Mouse (Mus musculus): ENCODE data around the gene Polr3e. TPM values are rescaled to one million over a fixed set of nuclear protein-coding genes. Genes with fewer than 3 reads are reported as not detected.
A peak's percentile ranks its signal among the peaks of the same experiment; 100 is the strongest.

Gene Polr3e
- polyA plus RNA-seq, 1 experiment, result 26.3 TPM

GRCm38 (mm10) chr7:120980931-120981924, 63.7 kb downstream of the Polr3e start:
- TF ChIP-seq CTCF (IDR thresholded peaks at IDR 0.05; ENCODE audit: borderline replicate concordance, extremely low read depth, insufficient read depth, insufficient read length), result no peak
- no peak for TF ChIP-seq POLR2A (IDR thresholded peaks at IDR 0.05; ENCODE audit: borderline replicate concordance, extremely low read depth, insufficient read depth, insufficient read length, poor library complexity, severe bottlenecking)
- peak; percentile 65 for DNase-seq (ENCODE audit: low read depth)

DNA sequence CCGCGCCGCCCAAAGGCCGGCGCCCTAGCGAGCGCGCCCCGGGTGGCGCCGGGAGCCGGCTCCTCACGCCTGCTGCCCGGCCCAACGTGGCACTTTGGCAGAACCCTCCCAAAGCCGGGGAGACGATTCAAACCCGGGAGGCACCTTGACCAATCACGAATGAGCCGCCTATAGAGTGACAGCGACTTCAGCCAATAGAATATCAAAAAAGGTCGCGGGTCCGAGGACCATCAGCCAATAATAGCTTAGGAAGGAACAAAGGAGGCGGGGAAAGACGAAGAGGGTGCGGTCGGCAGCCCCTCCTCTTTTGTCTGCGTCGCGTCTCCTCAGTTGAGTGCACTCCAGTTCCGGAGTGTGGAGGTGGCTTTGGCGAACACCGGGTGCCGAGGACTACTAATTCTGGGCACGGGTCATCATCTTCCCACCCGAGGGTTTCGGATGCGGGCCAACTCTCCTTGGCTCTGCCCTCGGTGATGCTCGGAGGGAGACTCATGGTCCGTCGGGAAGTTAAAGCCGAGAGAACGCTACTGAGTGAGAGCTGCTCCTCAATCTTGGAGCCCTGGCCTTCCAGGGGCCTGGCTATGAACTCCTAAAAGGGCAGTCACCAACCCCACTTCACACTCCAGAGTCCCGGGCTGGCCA, 64.8 kb downstream of the Polr3e start, which contains the start of the genes Cdr2 and Mfsd13b:
Gene Cdr2, minus strand, starts transcription at position 113 of the 642 bp plus-strand sequence.
Gene Mfsd13b, plus strand, starts transcription at position 310 of the 642 bp plus-strand sequence.
- TF ChIP-seq CTCF (IDR thresholded peaks at IDR 0.05; ENCODE audit: borderline replicate concordance, extremely low read depth, insufficient read depth, insufficient read length), result no peak
- peak; percentile 81 for TF ChIP-seq POLR2A (IDR thresholded peaks at IDR 0.05; ENCODE audit: borderline replicate concordance, extremely low read depth, insufficient read depth, insufficient read length, poor library complexity, severe bottlenecking)
- DNase-seq (ENCODE audit: low read depth), result peak; percentile 99

DNA sequence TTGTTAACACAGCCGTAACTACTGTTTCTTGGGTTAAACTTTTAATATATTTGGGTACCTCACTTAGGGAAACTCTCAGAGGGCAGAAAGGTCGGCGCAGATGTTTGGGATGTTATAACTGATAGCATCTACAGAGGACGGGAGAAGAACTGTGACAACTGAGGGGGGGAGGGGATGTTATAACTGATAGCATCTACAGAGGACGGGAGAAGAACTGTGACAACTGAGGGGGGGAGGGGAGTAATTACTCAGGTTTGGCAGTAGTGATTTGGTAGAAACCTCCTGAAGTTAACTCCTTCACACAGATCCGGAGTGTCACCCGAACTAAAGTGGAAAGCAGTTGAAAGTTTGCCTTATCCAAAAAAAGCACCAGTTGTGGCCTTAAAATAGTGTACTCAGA, 65.4 kb downstream of the Polr3e start:
- peak; percentile 24 for DNase-seq (ENCODE audit: low read depth)
- no peak for TF ChIP-seq CTCF (IDR thresholded peaks at IDR 0.05; ENCODE audit: borderline replicate concordance, extremely low read depth, insufficient read depth, insufficient read length)
- no peak for TF ChIP-seq POLR2A (IDR thresholded peaks at IDR 0.05; ENCODE audit: borderline replicate concordance, extremely low read depth, insufficient read depth, insufficient read length, poor library complexity, severe bottlenecking)

- TF ChIP-seq POLR2A (IDR thresholded peaks at IDR 0.05; ENCODE audit: borderline replicate concordance, extremely low read depth, insufficient read depth, insufficient read length, poor library complexity, severe bottlenecking) (no peak), CTCF (IDR thresholded peaks at IDR 0.05; ENCODE audit: borderline replicate concordance, extremely low read depth, insufficient read depth, insufficient read length) (no peak)
- DNase-seq (ENCODE audit: low read depth), result no peak
Observed at GRCm38 (mm10) chr7:120991191-120991590, 73.6 kb downstream of the Polr3e start.

Other genes with a start within 250 kb of the Polr3e start
- 0.25 and 0.30 TPM in 2 replicates for gene Pdzd9, start 247.4 kb upstream of the Polr3e start, polyA plus RNA-seq (2012; rRNA removed)
- 26.8 and 27.8 TPM in 2 replicates for gene Mosmo, start 240.1 kb upstream of the Polr3e start, polyA plus RNA-seq (2012; rRNA removed)
- gene Vwa3a, start 178.4 kb upstream of the Polr3e start, polyA plus RNA-seq (2012; rRNA removed), result 2.1 and 3.0 TPM in 2 replicates
- gene Gm5737, start 105.4 kb upstream of the Polr3e start, polyA plus RNA-seq (2012; rRNA removed), result 0.26 and 0.37 TPM in 2 replicates
- gene Eef2k, start 74.9 kb upstream of the Polr3e start, polyA plus RNA-seq (2012; rRNA removed), result 31.6 and 34.6 TPM in 2 replicates
- 27.4 and 37.4 TPM in 2 replicates for gene Cdr2, start 64.6 kb downstream of the Polr3e start, polyA plus RNA-seq (2012; rRNA removed)
- gene Mfsd13b, start 64.8 kb downstream of the Polr3e start, polyA plus RNA-seq (2012; rRNA removed), result 0.15 and 0.22 TPM in 2 replicates
- 103 and 112 TPM in 2 replicates for gene Mettl9, start 116.7 kb downstream of the Polr3e start, polyA plus RNA-seq (2012; rRNA removed)
- gene Igsf6, start 156.8 kb downstream of the Polr3e start, polyA plus RNA-seq (2012; rRNA removed), result 0.20 and 0.36 TPM in 2 replicates
- gene Otoa, start 163.9 kb downstream of the Polr3e start, polyA plus RNA-seq (2012; rRNA removed), result 0.46 and 0.52 TPM in 2 replicates

Data from brain, embryonic 14.5 days (tissue).